Mouse (Mus musculus) thymus, postnatal 10 days (tissue): ENCODE measurements around the gene Nup107.
A peak's percentile ranks its signal among the peaks of the same experiment; 100 is the strongest.

ENCODE experiments used
- DNase-seq, 2 experiments: peaks; one replicate each; pipeline ENCODE4 v3.0.0; 2021; ENCODE audit warnings: low spot score in 2 of 2

Gene Nup107

DNA sequence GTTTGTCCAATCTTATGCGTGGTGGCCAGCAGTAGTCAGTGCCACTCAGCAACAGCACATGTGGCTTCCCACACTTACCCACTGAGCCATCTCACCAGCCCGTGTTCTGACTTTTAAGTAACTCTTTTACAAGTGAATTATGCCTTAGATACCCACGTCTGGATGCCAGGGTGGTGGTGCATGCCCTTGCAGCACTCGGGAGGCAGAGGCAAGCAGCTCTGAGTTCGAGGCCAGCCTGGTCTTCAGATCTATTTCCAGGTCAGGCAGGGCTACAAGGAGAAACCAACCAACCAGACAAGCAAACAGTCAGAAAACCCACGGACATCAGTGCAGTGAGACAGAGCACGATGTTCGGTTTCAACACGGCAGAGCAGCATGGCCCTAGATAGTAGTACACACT, 9.4 kb upstream of the Nup107 start:
- no peak for DNase-seq

DNA sequence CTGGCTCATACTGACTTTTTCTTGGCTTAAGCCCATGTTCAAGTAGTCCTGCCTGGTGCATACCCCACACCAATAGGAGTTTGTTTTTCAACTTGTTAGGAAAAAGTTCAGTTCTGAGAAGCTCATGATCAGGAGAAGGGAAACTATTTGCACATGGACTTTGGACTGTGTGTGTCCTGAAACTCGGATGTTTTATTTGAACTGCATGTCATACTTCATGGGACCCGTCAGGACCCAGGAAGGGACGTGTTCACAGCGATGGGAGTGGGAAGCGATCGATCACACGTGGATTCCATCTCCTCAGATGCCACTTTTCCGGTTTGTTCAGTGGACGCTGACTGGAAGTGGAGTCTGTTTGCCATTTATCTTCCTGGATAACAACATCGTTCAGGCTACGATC, 7.3 kb upstream of the Nup107 start:
- no peak for DNase-seq

DNA sequence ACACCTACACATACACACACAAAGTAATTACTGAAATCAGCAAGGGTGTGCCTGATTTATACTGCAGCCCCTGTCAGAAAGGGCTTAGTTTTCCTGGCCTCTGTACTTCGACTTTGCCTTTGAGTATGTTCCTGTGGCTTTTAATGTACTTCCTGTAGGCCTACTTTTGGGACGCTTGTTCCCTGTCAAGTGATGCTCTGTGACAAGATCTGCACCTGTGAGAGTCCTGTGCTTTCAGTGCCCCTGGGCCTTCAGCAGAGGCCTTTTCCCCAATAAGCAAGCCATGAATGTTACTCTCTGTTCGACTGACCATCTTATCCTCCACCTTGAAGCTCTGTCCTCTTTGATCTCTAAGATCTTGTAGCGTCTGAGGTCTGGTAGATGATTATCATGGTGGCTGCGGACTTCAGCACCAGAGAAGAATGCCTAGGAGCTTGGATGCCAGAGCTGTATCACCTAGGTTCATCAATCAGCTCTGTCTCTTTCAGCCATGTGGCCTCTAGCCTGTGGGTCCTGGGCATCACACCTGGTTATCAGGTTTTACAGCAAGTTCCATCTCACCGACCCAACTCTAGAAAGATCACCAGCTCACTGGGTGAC, 6.0 kb upstream of the Nup107 start:
- DNase-seq, result peak; percentile 47 to 50

- no peak for DNase-seq
These were observed 5.2 kb upstream of the Nup107 start for GRCm38 (mm10) chr10:117797684-117798083.

DNA sequence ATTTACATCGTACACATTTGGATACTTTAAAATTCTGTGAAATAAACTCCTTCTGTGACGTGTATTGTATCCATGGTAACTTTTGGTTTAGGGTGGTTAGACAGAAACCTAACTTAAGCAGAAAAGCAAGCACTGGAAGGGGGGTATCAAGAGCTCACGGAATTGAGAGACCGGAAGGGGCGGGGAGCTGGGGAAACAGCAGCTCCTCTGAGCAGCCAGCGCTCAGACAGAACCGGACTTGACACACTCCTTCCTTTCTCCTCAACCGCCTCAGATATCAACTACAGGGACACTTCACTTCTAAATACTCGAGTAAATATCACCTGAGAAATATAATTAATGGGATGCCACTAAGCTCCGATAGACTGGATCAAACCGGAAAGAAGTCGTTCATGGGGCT, 4.6 kb upstream of the Nup107 start:
- DNase-seq, result no peak

DNA sequence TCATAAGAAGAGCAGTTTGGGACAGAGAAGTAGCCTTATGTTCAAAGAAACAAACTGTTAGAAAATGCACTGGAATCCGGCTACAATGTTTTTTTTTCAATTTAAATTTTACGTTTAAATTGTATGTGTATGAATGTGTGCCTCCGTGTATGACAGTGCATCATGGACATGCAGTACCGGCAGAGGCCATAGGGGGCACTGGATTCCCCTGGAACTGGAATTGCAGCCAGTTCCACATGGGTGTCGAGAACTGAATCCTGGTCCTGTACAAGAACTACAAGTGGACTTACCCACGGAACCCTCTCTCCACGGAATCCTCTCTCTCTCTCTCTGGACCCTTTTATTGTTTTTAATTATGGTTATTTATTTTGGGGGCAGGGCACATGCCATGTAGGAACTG, 3.7 kb upstream of the Nup107 start:
- no peak for DNase-seq

- no peak for DNase-seq
These were observed 2.7 kb upstream of the Nup107 start for GRCm38 (mm10) chr10:117795206-117795605.

GRCm38 (mm10) chr10:117793436-117794030, 1.0 kb upstream of the Nup107 start:
- no peak for DNase-seq

- no peak for DNase-seq
These were observed 1.4 kb downstream of the Nup107 start for GRCm38 (mm10) chr10:117791171-117791470.

DNA sequence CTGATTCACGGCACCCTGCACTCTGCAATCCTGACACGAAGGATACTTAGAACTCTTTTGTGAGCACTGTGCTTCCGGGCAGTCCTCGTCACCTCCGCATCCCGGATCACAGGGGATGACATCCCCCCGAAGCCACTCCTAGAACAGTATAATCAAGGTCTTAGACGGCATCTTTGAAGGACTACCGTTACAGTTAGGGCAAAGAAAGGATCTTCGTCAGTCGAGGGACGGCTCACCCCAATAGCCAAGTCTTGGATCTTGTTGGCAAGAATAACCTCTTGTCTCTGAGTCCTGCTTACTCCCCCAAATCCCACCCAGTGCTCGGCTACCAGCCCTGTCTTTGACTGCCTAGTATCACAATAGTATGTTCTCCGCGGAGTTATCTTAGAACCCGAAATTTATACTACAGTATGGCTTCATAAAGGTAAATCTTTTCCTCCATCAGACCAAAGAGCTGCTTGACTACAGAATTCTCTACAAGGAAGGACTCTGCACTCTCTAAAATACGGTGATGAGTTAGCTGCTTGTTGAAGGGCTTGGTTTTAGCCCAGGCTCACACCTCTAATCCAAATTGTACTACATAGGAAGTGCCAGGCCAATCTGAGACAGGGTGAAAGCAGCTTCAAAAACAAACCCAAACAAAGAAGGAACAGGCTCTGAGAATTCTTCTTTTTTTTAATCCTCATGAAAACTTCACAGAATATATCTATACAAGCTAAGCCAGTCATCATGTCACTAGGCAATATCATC, 1.9 kb downstream of the Nup107 start:
- no peak for DNase-seq

- DNase-seq, result no peak
These were observed 2.5 kb downstream of the Nup107 start for GRCm38 (mm10) chr10:117790011-117790410.

DNA sequence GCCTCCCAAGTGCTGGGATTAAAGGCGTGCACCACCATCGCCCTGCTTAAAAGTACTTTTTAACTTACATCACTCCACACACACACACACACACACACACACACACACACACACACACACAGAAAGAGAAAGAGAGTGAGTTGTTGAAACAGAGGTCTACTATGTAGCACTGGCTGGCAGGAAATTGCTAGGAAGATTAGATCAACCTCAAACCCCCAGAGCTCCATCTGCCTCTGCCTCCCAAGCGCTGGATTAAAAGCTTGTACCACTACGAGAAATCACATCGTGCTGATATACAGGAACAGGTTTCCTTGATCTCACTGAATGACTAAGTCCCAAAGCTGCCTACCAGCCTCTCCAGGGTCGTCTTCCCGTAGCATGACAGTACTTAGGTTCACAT, 7.9 kb downstream of the Nup107 start:
- no peak for DNase-seq

GRCm38 (mm10) chr10:117783786-117784420, 8.6 kb downstream of the Nup107 start:
- no peak for DNase-seq

DNA sequence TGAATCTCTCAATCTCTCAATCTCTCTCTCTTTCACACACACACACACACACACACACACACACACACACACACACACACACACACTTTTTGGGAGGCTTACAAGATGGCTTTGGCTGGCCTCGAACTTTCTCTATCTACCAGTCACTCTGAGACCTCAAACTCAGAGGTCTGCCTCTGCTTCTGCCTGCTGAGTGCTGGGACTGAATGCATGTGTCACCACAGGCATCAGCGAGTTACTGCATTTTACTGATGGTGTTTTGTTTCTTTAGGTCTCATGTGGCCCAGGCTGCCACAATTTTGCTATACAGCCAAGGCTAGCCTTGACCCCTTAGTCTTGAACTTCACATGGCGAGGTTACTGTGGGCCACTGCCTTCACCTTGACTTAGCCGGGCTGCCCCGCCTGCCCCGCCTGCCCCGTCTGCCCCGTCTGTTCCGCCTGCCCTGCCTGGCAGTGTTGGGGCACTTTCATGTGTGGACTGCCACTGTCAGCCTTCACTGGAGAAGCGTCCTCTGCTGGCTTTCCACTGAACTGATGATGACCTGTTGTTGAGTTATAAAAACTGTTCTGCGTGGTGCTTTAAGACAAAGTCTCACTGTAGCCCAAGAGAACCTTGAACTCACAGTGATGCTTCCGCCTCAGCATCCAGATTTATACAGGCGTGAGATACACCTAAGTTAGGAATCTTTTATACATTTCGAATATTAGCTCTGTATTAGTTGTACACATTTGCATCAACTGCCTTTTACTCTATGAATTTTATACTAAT, 9.8 kb downstream of the Nup107 start:
- no peak for DNase-seq

DNA sequence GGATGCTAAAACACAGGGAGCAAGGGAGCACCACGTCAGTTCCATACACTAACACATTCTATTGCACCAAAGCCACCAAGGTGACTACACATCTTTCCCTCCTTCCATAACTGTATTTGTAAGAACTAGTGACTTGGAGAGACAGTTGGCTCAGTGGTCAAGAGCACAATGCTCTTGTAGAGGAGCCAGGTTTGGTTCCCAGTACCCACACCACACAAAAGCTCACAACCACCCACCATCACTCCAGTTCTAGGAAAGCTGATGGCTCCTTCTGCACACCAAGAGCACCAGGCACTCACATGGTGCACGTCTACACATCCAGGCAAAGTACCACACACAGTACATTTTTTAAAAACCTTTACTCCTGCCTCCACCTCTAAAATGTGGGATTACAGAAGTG, 10.4 kb downstream of the Nup107 start:
- DNase-seq, result no peak

DNA sequence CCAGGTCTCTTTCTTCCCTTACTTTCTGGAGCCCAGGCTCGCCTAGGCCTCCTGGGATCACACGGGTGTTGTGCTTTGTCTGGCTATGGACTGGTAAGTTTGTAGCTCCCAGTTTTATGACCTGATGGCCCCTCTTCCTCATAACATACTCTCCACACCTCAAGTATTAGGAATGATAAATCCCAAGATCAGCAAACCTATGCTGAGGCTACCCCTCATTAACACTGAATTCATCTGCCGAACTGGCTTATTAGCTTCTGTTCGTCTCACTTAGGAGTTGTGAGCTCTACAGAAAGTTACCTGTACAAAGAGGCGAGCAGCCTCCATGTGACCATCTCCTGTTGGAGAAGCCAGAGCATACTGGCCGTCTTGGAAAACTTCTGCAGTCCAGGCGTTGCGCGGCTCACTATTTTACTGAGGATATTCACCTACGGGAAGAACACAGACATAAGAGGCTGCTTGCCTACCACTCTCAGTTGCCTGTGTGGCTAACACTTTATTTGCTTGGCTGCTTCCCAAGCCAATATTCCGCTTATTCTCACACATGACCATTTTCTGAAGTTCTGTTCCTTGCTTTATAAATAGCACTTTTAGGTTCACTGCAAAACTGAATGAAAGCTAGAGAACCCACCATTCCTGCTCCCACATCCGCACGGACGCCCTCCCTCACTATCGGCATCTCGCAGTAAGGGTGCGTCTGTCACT, 11.3 kb downstream of the Nup107 start:
- DNase-seq, result no peak

DNA sequence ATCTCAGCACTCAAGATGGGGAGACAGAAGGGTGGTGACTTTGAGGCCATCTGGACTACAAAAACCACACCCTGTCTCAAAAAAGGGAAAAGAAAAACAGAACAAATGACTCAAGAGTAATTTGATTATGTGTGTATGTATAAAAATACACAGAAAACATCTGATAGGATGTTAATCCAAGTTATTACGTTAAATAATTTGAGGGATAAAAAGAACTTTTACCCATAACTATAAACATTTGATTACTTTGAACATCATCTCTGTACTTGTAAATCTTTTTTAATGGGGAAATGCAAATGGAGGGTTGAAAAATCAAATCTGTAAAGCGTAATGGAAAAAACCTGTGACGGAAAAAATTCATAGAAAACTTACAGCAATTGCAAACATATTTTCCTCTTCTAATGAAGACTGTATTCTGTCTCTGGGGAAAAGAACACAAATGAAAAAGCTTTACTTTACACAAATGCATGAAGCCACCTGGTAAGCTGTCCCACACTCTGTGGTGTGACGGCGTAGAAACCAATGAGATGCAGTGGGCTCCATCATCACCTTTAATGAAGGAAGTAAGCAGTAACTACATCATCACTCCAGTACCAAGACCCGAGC, 12.1 kb downstream of the Nup107 start:
- DNase-seq, result no peak

DNA sequence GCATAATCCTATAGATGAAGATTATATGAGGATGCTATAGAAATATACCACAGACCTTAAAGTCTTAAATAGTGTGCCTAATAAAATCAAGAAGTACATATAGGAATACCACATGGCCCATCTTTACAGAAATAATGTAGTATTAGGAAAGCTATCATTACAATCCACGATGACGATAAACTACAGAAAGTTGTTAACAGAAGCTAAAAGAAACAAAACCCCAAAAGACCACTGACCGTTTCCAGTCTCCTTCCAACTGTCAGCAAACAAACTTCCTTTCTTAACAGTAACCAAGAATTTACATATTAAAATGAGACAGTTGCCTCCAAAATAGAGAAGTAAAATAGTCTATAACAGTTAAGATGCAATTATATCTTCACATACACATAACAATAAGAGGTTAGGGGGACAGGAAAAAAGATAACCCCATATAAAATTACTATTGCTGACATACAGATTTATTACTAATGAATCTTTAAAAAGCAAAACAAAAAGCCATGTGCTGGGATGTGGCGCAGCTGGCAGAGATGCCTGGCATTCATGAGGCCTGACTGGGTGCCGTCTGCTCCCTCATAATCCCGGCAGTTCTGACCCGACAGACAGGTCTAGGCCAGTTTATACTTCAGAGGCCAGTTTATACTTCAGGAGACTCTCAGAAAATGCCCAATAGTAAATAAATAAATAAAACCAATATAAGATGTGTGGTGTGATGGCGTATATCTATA, 12.8 kb downstream of the Nup107 start:
- DNase-seq, result no peak

DNA sequence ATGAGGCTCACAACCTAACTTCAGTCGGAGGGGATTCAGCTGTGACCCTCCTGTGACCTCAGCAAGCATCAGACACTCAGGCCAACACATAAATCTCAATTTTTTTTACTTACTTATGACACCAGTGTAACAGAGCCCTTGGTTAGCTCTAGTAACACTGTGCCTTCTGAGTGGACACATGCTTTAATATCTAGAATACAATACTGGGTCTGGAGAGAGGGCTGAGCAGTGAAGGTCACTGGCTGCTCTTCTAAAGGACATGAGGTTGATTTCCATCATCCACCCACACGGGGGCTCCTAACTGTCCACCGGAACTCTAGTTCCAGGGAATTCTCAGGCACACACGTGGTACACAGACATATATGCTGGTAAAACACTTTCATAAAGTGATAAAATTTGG, 13.6 kb downstream of the Nup107 start:
- no peak for DNase-seq

GRCm38 (mm10) chr10:117778328-117778910, 14.1 kb downstream of the Nup107 start:
- no peak for DNase-seq
